Mouse (Mus musculus): Measurements from ENCODE around the gene Cldn1.

Gene Cldn1
- long read RNA-seq, experiment 1 = 0 reads
- long read RNA-seq, experiment 2, partial matches to known transcripts = 0 of 1 reads
- long read RNA-seq, experiment 2, other reads (novel, unspliced or antisense) = 0 of 1 reads

- intact Hi-C loops (cut with DNase I) = loop anchor here (1.0 to 5.0 kb wide), 3 partner anchors 119 to 409 kb away; no protein-coding TSS in a partner anchor
Observed at GRCm38 (mm10) chr16:26371325-26372053, at the start of gene Cldn1. Gene Cldn1 (minus strand): TSS chr16:26371841.

DNA sequence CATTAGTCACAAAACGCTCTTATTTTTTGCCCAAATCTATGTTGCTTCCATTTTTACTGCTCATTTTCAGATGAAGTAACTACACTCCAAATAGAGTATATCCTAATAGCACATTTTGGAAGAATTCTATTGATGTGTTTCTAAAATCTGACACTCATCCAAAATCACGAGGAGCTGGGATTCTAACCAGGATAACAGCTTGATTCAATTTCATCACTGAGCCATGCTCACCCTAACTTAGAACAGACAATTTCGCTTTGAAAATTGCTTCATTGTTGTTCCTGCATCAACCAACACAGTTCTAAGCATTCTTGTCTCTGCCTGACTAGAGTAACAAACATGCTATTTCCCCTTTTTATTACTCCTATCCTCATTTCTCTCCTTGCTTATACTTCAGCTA lies 47.0 kb upstream of the Cldn1 start:
- intact Hi-C loops (cut with DNase I) = no loop called here

GRCm38 (mm10) chr16:26404070-26404469 lies 32.4 kb upstream of the Cldn1 start:
- intact Hi-C loops (cut with DNase I) = no loop called here

GRCm38 (mm10) chr16:26400971-26401370 lies 29.3 kb upstream of the Cldn1 start:
- intact Hi-C loops (cut with DNase I) = no loop called here

DNA sequence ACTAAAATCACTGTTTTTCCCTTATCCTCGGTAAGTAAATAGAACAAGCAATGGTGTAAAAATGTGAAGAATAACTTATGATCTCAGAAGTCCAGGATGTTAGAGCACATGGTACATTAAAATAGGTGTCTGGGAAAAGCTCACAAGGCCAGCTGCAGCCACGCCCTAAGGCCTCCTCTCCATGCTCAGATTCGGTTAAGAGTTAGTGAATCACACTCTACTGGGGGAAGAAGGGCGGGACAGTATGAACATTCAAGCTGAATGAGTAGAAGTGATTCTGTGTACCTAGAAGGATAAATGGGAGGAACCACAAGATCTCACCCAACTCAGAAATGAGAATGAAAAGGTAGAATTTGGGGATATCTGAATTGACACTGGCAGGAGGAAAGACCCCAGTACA lies 28.9 kb upstream of the Cldn1 start:
- intact Hi-C loops (cut with DNase I) = no loop called here

DNA sequence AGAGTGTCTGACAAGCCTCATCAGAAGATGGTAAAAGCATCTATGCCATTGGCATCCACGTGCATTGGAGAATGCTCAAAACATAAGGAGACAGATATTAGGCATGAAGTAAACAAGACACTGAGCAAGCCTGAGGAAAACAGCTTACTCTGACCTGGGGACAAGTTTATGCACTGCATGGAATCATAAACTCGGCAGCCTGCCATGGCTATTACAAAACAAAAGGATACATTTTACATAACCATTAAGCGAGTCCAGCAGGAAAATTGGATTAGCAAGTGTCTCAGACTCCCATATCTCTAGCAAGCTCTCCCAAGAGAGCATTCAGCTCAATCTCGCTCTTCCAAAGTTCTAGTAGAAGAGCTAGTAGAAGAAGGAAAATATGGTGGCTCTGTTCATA lies 19.3 kb upstream of the Cldn1 start:
- intact Hi-C loops (cut with DNase I) = no loop called here

DNA sequence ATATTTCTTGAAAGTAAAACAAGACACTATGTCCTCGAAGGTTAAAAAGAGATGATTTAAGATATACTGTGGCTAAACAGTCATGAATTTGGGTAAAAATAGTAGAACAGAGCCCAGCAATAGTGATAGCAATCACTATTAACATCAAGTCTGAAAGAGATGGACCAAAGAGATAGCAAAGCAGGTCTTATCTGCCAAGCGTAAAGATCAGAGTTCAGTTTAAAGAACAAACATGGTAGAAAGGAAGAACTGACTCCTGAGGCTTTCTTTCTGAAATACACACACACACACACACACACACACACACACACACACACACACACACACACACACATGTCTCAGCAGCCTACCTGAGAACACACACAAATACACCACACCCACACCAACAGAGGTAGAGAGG lies 14.5 kb upstream of the Cldn1 start:
- intact Hi-C loops (cut with DNase I) = no loop called here

DNA sequence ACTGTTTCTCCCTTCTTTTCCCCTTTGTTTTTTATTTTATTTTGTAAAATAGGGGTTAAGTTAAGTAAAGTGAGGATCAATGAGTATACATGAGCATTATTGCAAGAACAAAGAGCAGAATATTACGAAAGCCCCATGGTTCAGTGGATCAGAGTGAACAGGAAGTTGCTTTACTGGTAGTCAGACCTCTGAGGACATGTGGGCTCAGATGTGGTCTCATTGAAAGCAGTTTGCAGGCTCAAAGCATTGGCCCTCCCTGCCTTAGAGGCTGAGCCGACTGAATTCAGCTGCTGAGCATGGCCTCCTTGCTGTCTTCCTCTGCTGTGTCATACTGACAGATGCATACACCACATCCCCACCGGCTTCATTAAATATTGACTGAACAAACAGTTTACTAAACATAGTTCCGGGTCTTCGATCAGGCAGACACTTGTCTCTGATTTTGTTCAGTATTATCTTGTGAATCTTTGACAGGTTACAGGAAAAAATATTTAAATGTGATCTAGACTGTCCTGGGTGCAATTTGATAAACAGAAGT lies 12.5 kb upstream of the Cldn1 start:
- intact Hi-C loops (cut with DNase I) = no loop called here

- intact Hi-C loops (cut with DNase I) = no loop called here
Observed at GRCm38 (mm10) chr16:26377170-26377569, 5.5 kb upstream of the Cldn1 start.

DNA sequence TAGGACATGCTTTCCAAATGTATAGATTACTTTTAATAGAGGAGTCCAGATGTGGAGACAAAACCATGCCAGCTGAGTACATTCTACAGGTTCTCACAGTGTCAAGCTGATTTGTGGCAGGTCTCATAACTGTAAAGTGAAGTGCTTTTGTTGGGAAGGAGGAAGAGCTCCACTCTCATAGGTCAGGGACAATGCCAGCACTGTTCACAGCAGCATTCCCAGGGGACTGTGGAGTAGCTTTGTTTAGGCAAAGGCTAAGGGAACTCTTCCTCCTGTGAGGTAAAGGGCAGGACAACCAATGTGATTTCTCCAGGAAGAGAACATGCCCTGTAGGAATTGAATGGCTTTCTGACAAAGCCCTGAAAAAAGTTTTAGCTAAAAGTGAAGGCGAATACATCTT lies 1.5 kb downstream of the Cldn1 start:
- intact Hi-C loops (cut with DNase I) = loop anchor here (5.0 kb wide), 2 partner anchors 118 to 408 kb away; no protein-coding TSS in a partner anchor

DNA sequence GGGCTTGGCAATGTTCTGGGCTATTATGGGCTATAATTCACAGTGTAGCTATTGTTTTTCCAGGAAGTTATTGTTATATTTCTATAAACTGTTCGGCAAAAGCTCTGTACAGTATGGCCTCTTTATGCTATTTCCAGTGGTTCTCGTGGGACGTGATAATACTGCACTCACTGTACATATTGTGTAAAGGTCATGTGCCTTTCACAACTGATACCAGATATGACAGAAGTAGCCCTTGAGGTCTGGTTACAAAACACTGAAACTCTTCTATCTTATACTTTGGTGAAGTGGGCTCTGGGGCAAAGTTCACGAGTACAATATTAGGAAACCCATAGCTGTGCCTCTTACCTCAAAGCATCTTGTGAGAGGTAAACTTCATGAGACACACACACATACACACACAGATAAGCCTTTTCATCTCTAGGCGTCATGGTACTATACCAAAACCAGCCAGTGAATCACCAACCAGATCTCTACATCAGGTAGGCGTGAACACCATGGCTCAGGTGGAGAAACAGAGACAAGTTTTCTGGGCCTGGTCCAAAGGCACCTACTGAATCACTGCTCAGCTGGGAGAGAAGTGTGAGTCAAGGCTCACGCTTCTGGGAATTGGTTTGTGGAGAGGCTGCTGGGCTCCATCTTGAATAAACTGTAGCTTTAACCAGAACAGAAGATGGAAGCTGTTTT lies 2.5 kb downstream of the Cldn1 start:
- intact Hi-C loops (cut with DNase I) = no loop called here

DNA sequence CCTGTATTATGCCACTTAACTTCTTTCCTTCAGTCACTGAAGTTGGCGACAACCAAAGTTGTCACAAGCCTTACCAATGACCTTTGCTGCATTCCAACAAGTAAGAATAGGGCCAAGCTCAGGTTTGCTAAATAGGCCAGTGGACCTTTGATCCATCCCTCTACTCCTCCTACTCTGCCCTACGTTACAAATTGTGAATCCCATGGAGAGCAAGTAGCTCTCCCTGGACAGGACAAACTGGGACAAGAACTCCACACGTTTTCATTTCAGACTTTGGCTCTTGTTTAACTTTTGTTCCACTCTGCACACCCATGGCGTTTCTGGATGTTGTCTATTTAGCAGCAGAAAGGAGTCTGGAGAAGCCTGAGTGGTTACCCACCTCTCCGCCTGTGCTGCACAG lies 3.5 kb downstream of the Cldn1 start:
- intact Hi-C loops (cut with DNase I) = no loop called here

- intact Hi-C loops (cut with DNase I) = no loop called here
Observed at GRCm38 (mm10) chr16:26360694-26361093, 10.9 kb downstream of the Cldn1 start.

- intact Hi-C loops (cut with DNase I) = no loop called here
Observed at GRCm38 (mm10) chr16:26359619-26360018, 12.0 kb downstream of the Cldn1 start.

DNA sequence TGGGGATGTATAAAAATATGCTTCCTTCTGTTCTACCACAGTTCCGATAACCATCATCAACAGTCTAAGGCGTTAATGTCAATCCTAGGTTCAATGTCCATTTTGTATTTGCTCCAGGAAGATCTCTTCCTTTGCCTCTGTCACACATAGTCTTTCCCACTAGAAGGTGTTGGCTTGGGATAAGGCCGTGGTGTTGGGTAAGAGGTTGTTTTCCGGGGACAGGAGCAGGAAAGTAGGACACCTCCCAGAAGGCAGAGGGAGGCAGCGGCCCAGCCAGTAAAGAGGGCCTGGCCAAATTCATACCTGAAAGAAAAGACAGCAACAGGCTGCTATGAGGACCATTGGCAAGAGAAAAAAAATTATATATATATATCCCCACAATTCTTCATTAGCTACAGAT lies 12.7 kb downstream of the Cldn1 start:
- intact Hi-C loops (cut with DNase I) = no loop called here

GRCm38 (mm10) chr16:26357863-26358780 lies 13.5 kb downstream of the Cldn1 start:
- intact Hi-C loops (cut with DNase I) = no loop called here

DNA sequence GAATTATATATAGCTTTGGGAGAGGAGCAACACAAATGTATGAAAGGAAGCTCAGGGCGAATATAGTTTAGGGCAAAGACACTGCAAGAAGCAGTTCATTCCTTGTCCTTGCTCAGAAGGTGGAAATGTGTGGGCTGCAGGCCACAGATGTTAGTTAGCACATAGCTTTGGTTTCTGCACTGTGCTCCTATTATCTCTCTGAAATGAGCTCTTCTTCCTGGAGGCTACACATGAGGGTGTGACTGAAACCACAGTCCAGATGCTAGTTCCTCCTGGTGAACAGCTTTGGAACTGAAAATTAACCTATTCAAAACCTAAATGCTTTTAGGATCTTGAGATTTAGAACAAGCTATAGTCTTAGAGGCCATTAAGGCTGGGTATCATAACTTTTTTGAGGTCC lies 16.1 kb downstream of the Cldn1 start:
- intact Hi-C loops (cut with DNase I) = no loop called here

GRCm38 (mm10) chr16:26350786-26351185 lies 20.9 kb downstream of the Cldn1 start:
- intact Hi-C loops (cut with DNase I) = no loop called here

- intact Hi-C loops (cut with DNase I) = no loop called here
Observed at GRCm38 (mm10) chr16:26348809-26349208, 22.8 kb downstream of the Cldn1 start.

- intact Hi-C loops (cut with DNase I) = no loop called here
Observed at GRCm38 (mm10) chr16:26316281-26316680, 55.4 kb downstream of the Cldn1 start.

- intact Hi-C loops (cut with DNase I) = no loop called here
Observed at GRCm38 (mm10) chr16:26314815-26315214, 56.8 kb downstream of the Cldn1 start.
